Mouse (Mus musculus) Patski (cell line): Measurements from ENCODE around the gene Shbg. TPM values are rescaled to one million over a fixed set of nuclear protein-coding genes. Genes with fewer than 3 reads are reported as not detected.

Experiments
- ATAC-seq: fragments of 100-300 bp; one replicate; pipeline ENCODE4 v1.8.0; 2021
- CTCF ChIA-PET: fragments of 350-600 bp; sonication (Branson Sonifier 250); formaldehyde crosslinking; loops from one replicate; lab custom pipeline; 2022; ENCODE audit warnings: inconsistent platforms; lab: Charles Lee
- POLR2A ChIA-PET: fragments of 350-600 bp; sonication (Branson Sonifier 250); formaldehyde crosslinking; loops from one replicate; lab custom pipeline; 2022; ENCODE audit warnings: antibody characterized with exemption, inconsistent platforms; lab: Charles Lee
- DNase-seq: peaks from one replicate; pipeline ENCODE4 v3.0.0-alpha.2; 2011; ENCODE audit warnings: low read depth, low spot score
- H3K27me3 ChIP-seq: fragments of 371-371 bp; one replicate; pipeline ENCODE4 v1.5.1; 2021
- CTCF ChIP-seq: fragments of 100-300 bp; IDR thresholded peaks from one replicate; pipeline ENCODE4 v1.5.1; 2021
- in situ Hi-C: fragments of 300-500 bp; cut with MboI; formaldehyde crosslinking; loops from 3 replicates; pipeline ENCODE4 v1.11.1; 2018; ENCODE audit warnings: low pct_unique_long_range_greater_than_20kb, mixed read lengths
- polyA plus RNA-seq: library from polyadenylated mRNA; unstranded; gene quantifications from one replicate; pipeline ENCODE4 v1.2.3, GENCODE M21; 2021

Gene Shbg
- polyA plus RNA-seq, 1 experiment from 2014 or later: not detected

DNA sequence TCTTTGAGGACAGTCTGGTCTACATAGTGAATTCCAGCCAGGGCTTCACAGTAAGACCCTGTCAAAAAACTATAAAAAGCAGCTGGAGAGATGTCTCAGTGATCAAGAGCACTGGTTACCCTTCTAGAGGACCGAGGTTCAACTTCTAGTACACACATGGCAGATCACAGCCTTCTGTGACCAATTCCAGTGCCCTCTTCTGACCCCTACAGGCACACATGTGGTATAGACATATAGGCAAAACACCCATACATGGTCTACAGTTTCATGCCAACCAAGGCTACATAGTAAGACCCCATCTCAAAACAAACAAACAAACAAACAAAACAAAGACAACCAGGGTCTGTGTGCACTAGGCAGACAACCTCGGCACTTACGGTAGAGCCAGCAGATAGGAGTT, 42.5 kb downstream of the Shbg start:
- ChIA-PET POLR2A (no interaction called here), CTCF (no interaction called here)
- ATAC-seq: no peak
- in situ Hi-C loops: no loop called here
- no peak for DNase-seq
- H3K27me3 ChIP-seq: no peaks in the 10 kb centered on the region
- TF ChIP-seq CTCF: peak; percentile 63

DNA sequence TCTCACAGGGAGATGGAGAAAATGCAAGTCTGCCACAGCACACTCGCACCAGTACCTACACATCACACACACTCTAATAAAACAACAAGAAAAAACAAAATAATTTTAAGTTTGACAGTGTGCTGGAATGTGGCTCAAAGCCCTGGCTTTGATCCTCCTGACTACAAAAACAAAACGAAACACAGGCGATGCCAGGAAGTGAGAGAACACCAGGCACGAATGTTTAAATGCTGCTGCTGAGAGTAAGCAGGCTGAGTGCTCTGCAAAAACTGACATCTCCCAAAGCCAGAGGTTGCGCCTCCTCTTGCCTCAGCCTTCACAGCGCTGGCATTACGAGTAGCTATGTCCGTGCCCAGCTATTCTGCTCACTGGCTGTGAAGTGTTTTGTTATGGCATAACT, 52.6 kb downstream of the Shbg start:
- no peak for TF ChIP-seq CTCF
- no peak for ATAC-seq

More for the DNA sequence above, 52.6 kb downstream of the Shbg start:
- POLR2A ChIA-PET: no interaction called here
- CTCF ChIA-PET: no interaction called here
- in situ Hi-C loops: loop anchor here (5.0 kb wide), 1 partner anchor 92 kb away; the partner anchor contains the start of gene Sox15
- H3K27me3 ChIP-seq: no peaks in the 10 kb centered on the region
- no peak for DNase-seq

Other genes with a start within 250 kb of the Shbg start
- 295 TPM for gene Chd3, start 248.5 kb downstream of the Shbg start, polyA plus RNA-seq
- gene Naa38, start 222.4 kb downstream of the Shbg start, polyA plus RNA-seq: 128 TPM
- 28.1 TPM for gene Cyb5d1, start 222.3 kb downstream of the Shbg start, polyA plus RNA-seq
- 0.18 TPM for gene Tmem88, start 219.7 kb downstream of the Shbg start, polyA plus RNA-seq
- 26.6 TPM for gene Kdm6b, start 204.2 kb downstream of the Shbg start, polyA plus RNA-seq
- gene Dnah2, start 68.8 kb downstream of the Shbg start, polyA plus RNA-seq: 1.4 TPM
- gene Efnb3, start 57.7 kb downstream of the Shbg start, polyA plus RNA-seq: 0.27 TPM
- 11.4 TPM for gene Wrap53, start 37.6 kb downstream of the Shbg start, polyA plus RNA-seq
- gene Trp53, start 37.5 kb downstream of the Shbg start, polyA plus RNA-seq: 92.8 TPM
- gene Atp1b2, start 12.0 kb downstream of the Shbg start, polyA plus RNA-seq: 0.80 TPM
- 5.2 TPM for gene Sat2, start 4.1 kb upstream of the Shbg start, polyA plus RNA-seq
- 82.4 TPM for gene Fxr2, start 15.1 kb upstream of the Shbg start, polyA plus RNA-seq
- gene Sox15, start 37.4 kb upstream of the Shbg start, polyA plus RNA-seq: 0.15 TPM
- 84.1 TPM for gene Mpdu1, start 44.7 kb upstream of the Shbg start, polyA plus RNA-seq
- 4.4 TPM for gene Cd68, start 48.2 kb upstream of the Shbg start, polyA plus RNA-seq
- gene Eif4a1, start 54.5 kb upstream of the Shbg start, polyA plus RNA-seq: 592 TPM
- gene Senp3, start 64.2 kb upstream of the Shbg start, polyA plus RNA-seq: 116 TPM
- 5.0 TPM for gene Tnfsf13, start 67.9 kb upstream of the Shbg start, polyA plus RNA-seq
- gene Tnfsf12, start 77.9 kb upstream of the Shbg start, polyA plus RNA-seq: 26.6 TPM
- gene Tnfsfm13, start 78.2 kb upstream of the Shbg start, polyA plus RNA-seq: 7.2 TPM
- gene Polr2a, start 140.7 kb upstream of the Shbg start, polyA plus RNA-seq: 96.2 TPM
- 0.32 TPM for gene Slc35g3, start 144.1 kb upstream of the Shbg start, polyA plus RNA-seq
- 36.9 TPM for gene Zbtb4, start 148.0 kb upstream of the Shbg start, polyA plus RNA-seq
- 27.7 TPM for gene Chrnb1, start 178.0 kb upstream of the Shbg start, polyA plus RNA-seq
- 0.03 TPM for gene Fgf11, start 184.0 kb upstream of the Shbg start, polyA plus RNA-seq
- gene Tmem102, start 187.7 kb upstream of the Shbg start, polyA plus RNA-seq: 1.1 TPM
- not detected for gene Gm39566, start 197.4 kb upstream of the Shbg start, polyA plus RNA-seq
- gene Spem2, start 200.6 kb upstream of the Shbg start, polyA plus RNA-seq: not detected
- 0.09 TPM for gene Spem1, start 204.3 kb upstream of the Shbg start, polyA plus RNA-seq
- gene Nlgn2, start 219.9 kb upstream of the Shbg start, polyA plus RNA-seq: 35.0 TPM
- gene Tmem256, start 220.6 kb upstream of the Shbg start, polyA plus RNA-seq: 158 TPM
- 82.9 TPM for gene Plscr3, start 228.5 kb upstream of the Shbg start, polyA plus RNA-seq
- not detected for gene Tnk1, start 240.8 kb upstream of the Shbg start, polyA plus RNA-seq